Mouse (Mus musculus) kidney, embryonic 14.5 days (tissue): Measurements from ENCODE around the gene Cat. TPM values are rescaled to one million over a fixed set of nuclear protein-coding genes. Genes with fewer than 3 reads are reported as not detected.

Experiments
- ATAC-seq: fragments of 200-750 bp; cut with Nextera tagmentation; 2 replicates; pipeline ENCODE4 v1.8.0; 2017; ENCODE audit warnings: moderate number of reproducible peaks, mild to moderate bottlenecking, moderate TSS enrichment, moderate library complexity; ENCODE audit not compliant: low FRiP score, low TSS enrichment
- H3K27ac ChIP-seq: fragments of 300-500 bp; sonication (generic); 2 replicates; pipeline ENCODE4 v1.5.1; 2014; ENCODE audit warnings: low read depth, mild to moderate bottlenecking, low read length, moderate library complexity, mixed read lengths
- H3K27me3 ChIP-seq: fragments of 300-500 bp; sonication (generic); 2 replicates; pipeline ENCODE4 v1.6.1; 2014; ENCODE audit warnings: mild to moderate bottlenecking, low read length; ENCODE audit not compliant: control insufficient read depth, insufficient read depth
- H3K36me3 ChIP-seq: fragments of 300-500 bp; sonication (generic); 2 replicates; pipeline ENCODE4 v1.6.1; 2014; ENCODE audit warnings: low read length, mixed read lengths; ENCODE audit not compliant: control insufficient read depth, insufficient read depth
- H3K4me1 ChIP-seq: fragments of 300-500 bp; sonication (generic); 2 replicates; pipeline ENCODE4 v1.6.1; 2014; ENCODE audit warnings: low read length, mixed read lengths; ENCODE audit not compliant: control insufficient read depth, insufficient read depth
- H3K4me2 ChIP-seq: fragments of 300-500 bp; sonication (generic); replicated peaks from 2 replicates; pipeline ENCODE4 v1.6.1; 2014; ENCODE audit warnings: low read depth, mild to moderate bottlenecking, low read length
- H3K4me3 ChIP-seq: fragments of 300-500 bp; sonication (generic); 2 replicates; pipeline ENCODE4 v1.5.1; 2014; ENCODE audit warnings: mild to moderate bottlenecking, low read length
- H3K9ac ChIP-seq: fragments of 300-500 bp; sonication (generic); 2 replicates; pipeline ENCODE4 v1.6.1; 2014; ENCODE audit warnings: low read depth, mild to moderate bottlenecking, low read length, moderate library complexity
- H3K9me3 ChIP-seq: fragments of 300-500 bp; sonication (generic); 2 replicates; pipeline ENCODE4 v1.6.1; 2016; ENCODE audit warnings: low read length; ENCODE audit not compliant: control insufficient read depth
- WGBS: fragments of 180-500 bp; shearing (Covaris S2); extraction: QIAGEN DNeasy Blood & Tissue Kit; methylation state at CpG from one replicate; pipeline ENCODE4 v1.1.7; 2014; 5-methylcytosine and 5-hydroxymethylcytosine counted together
- polyA plus RNA-seq: library from polyadenylated mRNA; unstranded; fragments of >200 nt; fragmentation: Nextera tagmentation; extraction: Ambion mirVana; gene quantifications from 2 replicates; pipeline ENCODE4 v1.2.1, GENCODE M21; 2014

Cat gene
- polyA plus RNA-seq, 1 experiment from 2014 or later = 110 TPM

DNA sequence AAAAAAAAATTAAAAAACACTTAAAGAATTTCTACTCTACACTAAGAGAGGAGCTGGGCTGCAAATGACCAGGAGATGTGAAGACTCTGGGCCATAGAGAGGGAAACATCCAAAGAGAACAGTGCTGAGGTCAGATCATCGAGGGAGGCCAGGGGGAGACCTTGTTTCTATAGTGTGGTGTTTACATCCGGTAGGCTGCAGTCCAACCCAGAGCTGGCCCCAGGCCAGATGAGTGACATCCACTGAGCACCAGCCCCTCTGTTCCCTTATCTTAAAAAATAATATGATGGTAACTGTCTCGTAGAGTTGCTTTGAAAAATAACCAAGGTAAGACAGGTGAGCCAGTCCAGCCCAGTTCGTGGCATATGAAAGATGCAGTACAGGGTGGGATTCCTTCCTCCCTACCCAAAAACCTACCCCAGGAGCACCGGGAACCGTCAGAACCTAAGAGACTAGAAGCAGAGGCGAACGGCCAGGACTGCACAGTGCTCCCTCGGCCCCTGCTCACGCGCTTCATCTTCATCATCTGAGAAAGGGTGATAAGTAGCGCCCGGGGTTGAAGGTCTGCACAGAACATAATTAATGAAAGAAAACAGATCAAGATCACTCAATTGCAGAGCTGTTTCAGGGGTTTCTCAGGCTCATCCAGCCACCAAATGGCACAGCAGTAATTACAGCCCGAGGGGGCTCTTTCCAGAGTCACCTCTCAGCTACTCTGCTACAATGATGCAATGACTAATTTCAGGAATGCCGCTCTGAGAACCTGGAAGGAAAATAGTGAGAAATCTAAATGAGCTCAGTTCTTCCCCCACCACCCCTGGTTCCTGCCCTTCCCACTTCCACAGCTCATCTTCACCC is 64.1 kb downstream of the Cat start:
- no peaks in the 10 kb centered on the region for H3K9me3 ChIP-seq
- H3K27me3 ChIP-seq = no peaks in the 10 kb centered on the region
- H3K27ac ChIP-seq = no peak overlapping the region
- ATAC-seq = no peak
- WGBS = 34% methylated on average over 15 of the region's 15 CpGs
- H3K4me2 ChIP-seq = no peak overlapping the region
- H3K4me1 ChIP-seq = no peaks in the 10 kb centered on the region
- H3K4me3 ChIP-seq = no peak overlapping the region
- H3K36me3 ChIP-seq = no peaks in the 10 kb centered on the region
- no peak overlapping the region for H3K9ac ChIP-seq

DNA sequence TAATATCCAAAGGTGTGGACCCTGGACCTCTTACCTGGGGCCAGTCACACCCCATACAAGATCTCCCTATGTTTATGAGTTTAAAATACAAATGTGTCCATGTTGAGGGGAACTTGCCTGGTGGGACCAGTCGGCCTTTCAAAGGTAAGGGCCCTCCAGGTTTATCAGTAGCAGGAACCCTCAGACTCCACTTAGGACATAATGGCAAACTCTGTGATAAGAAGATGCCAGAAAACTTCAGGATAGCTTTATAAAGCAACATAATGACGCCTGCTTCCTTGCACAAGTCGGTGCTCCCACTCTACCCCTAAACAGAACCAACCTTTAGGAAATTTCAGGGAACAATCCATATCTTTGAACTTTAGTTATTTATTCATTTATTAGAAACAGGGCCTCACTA is 69.2 kb downstream of the Cat start:
- Histone ChIP-seq H3K4me3 (no peak overlapping the region), H3K27ac (no peak overlapping the region), H3K4me2 (no peak overlapping the region), H3K9ac (no peak overlapping the region), H3K27me3 (no peaks in the 10 kb centered on the region), H3K36me3 (no peaks in the 10 kb centered on the region), H3K9me3 (no peaks in the 10 kb centered on the region), H3K4me1 (no peaks in the 10 kb centered on the region)
- WGBS = 88% methylated on average over 3 of the region's 3 CpGs
- no peak for ATAC-seq

DNA sequence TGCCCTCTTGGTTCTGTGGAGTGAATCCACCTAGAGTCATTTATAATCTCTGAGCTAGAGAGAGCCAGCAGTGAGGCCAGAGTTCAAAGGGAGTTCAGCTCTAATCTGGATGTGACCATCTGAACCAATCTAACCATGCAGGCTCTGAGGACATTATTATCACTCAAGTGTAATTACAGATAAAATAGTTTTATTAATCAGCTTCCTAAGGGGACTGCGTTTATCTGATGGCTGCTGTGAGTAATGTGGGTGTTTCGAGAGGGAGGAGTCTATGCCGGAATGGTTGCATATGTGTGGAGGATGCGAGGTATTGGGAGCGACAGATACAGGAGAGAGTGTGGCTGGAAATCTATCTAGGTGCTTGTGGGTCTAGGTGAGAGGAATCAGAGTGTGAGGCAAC is 71.6 kb downstream of the Cat start:
- peak; percentile 65 for ATAC-seq
- WGBS = 72% methylated on average over 5 of the region's 5 CpGs

GRCm38 (mm10) chr2:103411816-103412215 is 73.1 kb downstream of the Cat start:
- 82% methylated on average over 3 of the region's 3 CpGs for WGBS
- no peak overlapping the region for H3K4me3 ChIP-seq
- no peaks in the 10 kb centered on the region for H3K9me3 ChIP-seq
- no peak overlapping the region for H3K4me2 ChIP-seq
- H3K27me3 ChIP-seq = no peaks in the 10 kb centered on the region
- no peak overlapping the region for H3K27ac ChIP-seq
- H3K4me1 ChIP-seq = no peaks in the 10 kb centered on the region
- ATAC-seq = 0 out of 2 replicates have a peak, but pooled peaks have one; percentile 40
- no peak overlapping the region for H3K9ac ChIP-seq
- H3K36me3 ChIP-seq = no peaks in the 10 kb centered on the region

More for the DNA sequence above, 71.6 kb downstream of the Cat start:
- Histone ChIP-seq H3K4me1 (no peaks in the 10 kb centered on the region), H3K27me3 (no peaks in the 10 kb centered on the region), H3K9ac (no peak overlapping the region), H3K27ac (no peak overlapping the region), H3K9me3 (no peaks in the 10 kb centered on the region), H3K36me3 (no peaks in the 10 kb centered on the region), H3K4me2 (no peak overlapping the region), H3K4me3 (no peak overlapping the region)

DNA sequence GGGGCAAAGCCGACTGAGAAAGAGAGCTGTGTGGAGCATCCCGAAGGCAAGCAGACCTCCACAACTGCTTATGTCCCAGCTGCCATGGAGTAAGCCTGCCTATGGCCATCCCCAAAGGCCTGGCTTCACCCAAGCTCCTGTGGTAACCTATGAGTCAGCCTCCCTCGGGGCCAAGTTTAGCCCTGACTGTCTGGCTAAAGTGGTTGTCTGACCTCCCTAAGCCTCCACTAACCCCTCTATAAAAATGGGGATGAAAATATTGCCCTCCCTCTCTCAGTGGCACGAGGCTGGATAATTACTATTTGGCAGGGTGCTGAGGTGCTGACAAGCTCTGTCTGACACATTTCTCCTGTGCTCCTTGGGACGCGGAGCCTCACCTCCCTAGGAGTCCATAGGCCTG is 73.6 kb downstream of the Cat start, which contains the start of gene Elf5:
TSS of gene Elf5 (plus strand) at position 341 of the 400 bp plus-strand sequence.
- no peak within 1 kb of the TSS for H3K4me3 ChIP-seq
- 79% methylated on average over 6 of the region's 6 CpGs for WGBS
- no peaks in the 10 kb centered on the region for H3K9me3 ChIP-seq
- H3K9ac ChIP-seq = no peak within 1 kb of the TSS
- no peak for ATAC-seq
- H3K4me1 ChIP-seq = no peaks in the 10 kb centered on the region
- H3K4me2 ChIP-seq = no peak within 1 kb of the TSS
- H3K27me3 ChIP-seq = no peaks in the 10 kb centered on the region
- H3K36me3 ChIP-seq = no peaks in the 10 kb centered on the region
- no peak within 1 kb of the TSS; the same call in 1 of the 2 replicates for H3K27ac ChIP-seq

GRCm38 (mm10) chr2:103406239-103406638 is 78.7 kb downstream of the Cat start:
- no peak overlapping the region for H3K27ac ChIP-seq
- ATAC-seq = no peak
- no peaks in the 10 kb centered on the region for H3K4me1 ChIP-seq
- no peaks in the 10 kb centered on the region for H3K36me3 ChIP-seq
- no peaks in the 10 kb centered on the region for H3K27me3 ChIP-seq
- no peak overlapping the region for H3K4me3 ChIP-seq
- H3K9ac ChIP-seq = no peak overlapping the region
- H3K9me3 ChIP-seq = no peaks in the 10 kb centered on the region
- no peak overlapping the region for H3K4me2 ChIP-seq
- 78% methylated on average over 3 of the region's 3 CpGs for WGBS

Other genes with a start within 250 kb of the Cat start
- 19.1 and 29.6 TPM in 2 replicates for gene Ehf, start 181.9 kb downstream of the Cat start, polyA plus RNA-seq
- 2.5 and 2.9 TPM in 2 replicates for gene Elf5, start 73.5 kb downstream of the Cat start, polyA plus RNA-seq
- gene Abtb2, start 81.2 kb upstream of the Cat start, polyA plus RNA-seq = 4.9 and 7.6 TPM in 2 replicates